Mouse (Mus musculus) hindbrain, embryonic 16.5 days (tissue): ENCODE results near the gene Ninj2. TPM values are rescaled to one million over a fixed set of nuclear protein-coding genes. Genes with fewer than 3 reads are reported as not detected.

Source experiments
- ATAC-seq: fragments of 200-750 bp; cut with Nextera tagmentation; 2 replicates; pipeline ENCODE4 v1.8.0; 2017; ENCODE audit warnings: moderate TSS enrichment, moderate library complexity
- H3K27ac ChIP-seq: fragments of 300-500 bp; sonication (generic); 2 replicates; pipeline ENCODE4 v1.5.1; 2014; ENCODE audit warnings: low read depth, mild to moderate bottlenecking, control low read depth, low read length, moderate library complexity
- H3K27me3 ChIP-seq: fragments of 300-500 bp; sonication (generic); replicated peaks from 2 replicates; pipeline ENCODE4 v1.6.1; 2014; ENCODE audit warnings: low read length; ENCODE audit not compliant: control insufficient read depth, insufficient read depth
- H3K36me3 ChIP-seq: fragments of 300-500 bp; sonication (generic); 2 replicates; pipeline ENCODE4 v1.6.1; 2014; ENCODE audit warnings: mild to moderate bottlenecking, low read length, moderate library complexity, mixed read lengths; ENCODE audit not compliant: control insufficient read depth, insufficient read depth
- H3K4me1 ChIP-seq: fragments of 300-500 bp; sonication (generic); 2 replicates; pipeline ENCODE4 v1.6.1; 2014; ENCODE audit warnings: low read depth, low read length; ENCODE audit not compliant: control insufficient read depth, insufficient read depth
- H3K4me2 ChIP-seq: fragments of 300-500 bp; sonication (generic); 2 replicates; pipeline ENCODE4 v1.6.1; 2014; ENCODE audit warnings: mild to moderate bottlenecking, low read length, control low read depth, moderate library complexity
- H3K4me3 ChIP-seq: fragments of 300-500 bp; sonication (generic); 2 replicates; pipeline ENCODE4 v1.5.1; 2014; ENCODE audit warnings: mild to moderate bottlenecking, low read length, control low read depth, moderate library complexity
- H3K9ac ChIP-seq: fragments of 300-500 bp; sonication (generic); 2 replicates; pipeline ENCODE4 v1.6.1; 2014; ENCODE audit warnings: low read depth, mild to moderate bottlenecking, control low read depth, low read length, moderate library complexity
- H3K9me3 ChIP-seq: fragments of 300-500 bp; sonication (generic); 2 replicates; pipeline ENCODE4 v1.6.1; 2014; ENCODE audit warnings: mild to moderate bottlenecking, low read length, moderate library complexity; ENCODE audit not compliant: control insufficient read depth
- WGBS: fragments of 180-500 bp; shearing (Covaris S2); extraction: QIAGEN DNeasy Blood & Tissue Kit; methylation state at CpG from one replicate; pipeline ENCODE4 v1.1.7; 2014; 5-methylcytosine and 5-hydroxymethylcytosine counted together
- polyA plus RNA-seq: library from polyadenylated mRNA; unstranded; fragments of >200 nt; fragmentation: Nextera tagmentation; extraction: Ambion mirVana; gene quantifications from 2 replicates; pipeline ENCODE4 v1.2.1, GENCODE M21; 2015

Ninj2 gene
- polyA plus RNA-seq, 1 experiment from 2014 or later = not detected

- no peak overlapping the region for H3K4me3 ChIP-seq
- H3K4me1 ChIP-seq = no peaks in the 10 kb centered on the region
- H3K9me3 ChIP-seq = no peaks in the 10 kb centered on the region
- H3K27ac ChIP-seq = no peak overlapping the region
- H3K4me2 ChIP-seq = no peak overlapping the region
- no peaks in the 10 kb centered on the region for H3K27me3 ChIP-seq
- no peak overlapping the region for H3K9ac ChIP-seq
- 60% methylated on average over 10 of the region's 10 CpGs for WGBS
- ATAC-seq = no peak
- H3K36me3 ChIP-seq = no peaks in the 10 kb centered on the region
These were observed 53.5 kb downstream of the Ninj2 start for GRCm38 (mm10) chr6:120146676-120147075.

- Histone ChIP-seq H3K27me3 (no peaks in the 10 kb centered on the region), H3K4me3 (no peak overlapping the region), H3K4me2 (no peak overlapping the region), H3K4me1 (no peaks in the 10 kb centered on the region), H3K9ac (no peak overlapping the region), H3K36me3 (no peaks in the 10 kb centered on the region), H3K27ac (no peak overlapping the region), H3K9me3 (no peaks in the 10 kb centered on the region)
- 71% methylated on average over 8 of the region's 8 CpGs for WGBS
- no peak for ATAC-seq
These were observed 54.3 kb downstream of the Ninj2 start for GRCm38 (mm10) chr6:120147411-120147810.

GRCm38 (mm10) chr6:120148716-120149392 is 55.7 kb downstream of the Ninj2 start:
- Histone ChIP-seq H3K36me3 (no peaks in the 10 kb centered on the region), H3K4me1 (no peaks in the 10 kb centered on the region), H3K27ac (no peak overlapping the region), H3K27me3 (no peaks in the 10 kb centered on the region), H3K9me3 (no peaks in the 10 kb centered on the region), H3K4me3 (no peak overlapping the region), H3K4me2 (no peak overlapping the region), H3K9ac (no peak overlapping the region)
- WGBS = 87% methylated on average over 12 of the region's 12 CpGs
- no peak for ATAC-seq

GRCm38 (mm10) chr6:120149458-120150120 is 56.4 kb downstream of the Ninj2 start:
- Histone ChIP-seq H3K27me3 (no peaks in the 10 kb centered on the region), H3K36me3 (no peaks in the 10 kb centered on the region), H3K4me1 (no peaks in the 10 kb centered on the region), H3K9ac (no peak overlapping the region), H3K27ac (no peak overlapping the region), H3K4me2 (no peak overlapping the region), H3K4me3 (no peak overlapping the region), H3K9me3 (no peaks in the 10 kb centered on the region)
- 86% methylated on average over 12 of the region's 12 CpGs for WGBS
- ATAC-seq = no peak

- no peak for ATAC-seq
- Histone ChIP-seq H3K9ac (no peak overlapping the region), H3K4me2 (no peak overlapping the region), H3K4me3 (no peak overlapping the region), H3K4me1 (no peaks in the 10 kb centered on the region), H3K9me3 (no peaks in the 10 kb centered on the region), H3K27ac (no peak overlapping the region), H3K36me3 (no peaks in the 10 kb centered on the region), H3K27me3 (no peaks in the 10 kb centered on the region)
- 80% methylated on average over 3 of the region's 3 CpGs for WGBS
These were observed 57.1 kb downstream of the Ninj2 start for GRCm38 (mm10) chr6:120150206-120150605.

GRCm38 (mm10) chr6:120151616-120152053 is 58.5 kb downstream of the Ninj2 start:
- Histone ChIP-seq H3K4me3 (no peak overlapping the region), H3K4me1 (no peaks in the 10 kb centered on the region), H3K27me3 (no peaks in the 10 kb centered on the region), H3K4me2 (no peak overlapping the region), H3K9me3 (no peaks in the 10 kb centered on the region), H3K27ac (no peak overlapping the region), H3K9ac (no peak overlapping the region), H3K36me3 (no peaks in the 10 kb centered on the region)
- no peak for ATAC-seq
- 77% methylated on average over 3 of the region's 3 CpGs for WGBS

GRCm38 (mm10) chr6:120152739-120153696 is 59.9 kb downstream of the Ninj2 start:
- Histone ChIP-seq H3K4me2 (no peak overlapping the region), H3K4me1 (no peaks in the 10 kb centered on the region), H3K9me3 (no peaks in the 10 kb centered on the region), H3K36me3 (no peaks in the 10 kb centered on the region), H3K27me3 (no peaks in the 10 kb centered on the region), H3K4me3 (no peak overlapping the region), H3K27ac (no peak overlapping the region), H3K9ac (no peak overlapping the region)
- no peak for ATAC-seq
- 75% methylated on average over 24 of the region's 26 CpGs for WGBS

GRCm38 (mm10) chr6:120154526-120155309 is 61.6 kb downstream of the Ninj2 start:
- no peaks in the 10 kb centered on the region for H3K36me3 ChIP-seq
- H3K9me3 ChIP-seq = no peaks in the 10 kb centered on the region
- no peak overlapping the region for H3K4me2 ChIP-seq
- no peak for ATAC-seq
- 61% methylated on average over 5 of the region's 5 CpGs for WGBS
- H3K4me3 ChIP-seq = no peak overlapping the region
- no peaks in the 10 kb centered on the region for H3K27me3 ChIP-seq
- H3K27ac ChIP-seq = no peak overlapping the region
- H3K9ac ChIP-seq = no peak overlapping the region
- peaks cover 7% of the 10 kb centered on the region for H3K4me1 ChIP-seq
